Mouse (Mus musculus) ES-Bruce4 (cell line): Measurements from ENCODE around the gene Cops6. TPM values are rescaled to one million over a fixed set of nuclear protein-coding genes. Genes with fewer than 3 reads are reported as not detected.

ENCODE experiments used
- H3K27ac ChIP-seq: 2 replicates; pipeline ENCODE4 v1.5.1; 2012; ENCODE audit warnings: low read length, inconsistent platforms; ENCODE audit not compliant: insufficient read depth
- H3K27me3 ChIP-seq: 2 replicates; pipeline ENCODE4 v1.6.1; 2012; ENCODE audit warnings: mild to moderate bottlenecking, low read length, inconsistent platforms; ENCODE audit not compliant: control insufficient read depth, poor library complexity, insufficient read depth, severe bottlenecking
- H3K36me3 ChIP-seq: 2 replicates; pipeline ENCODE4 v1.6.1; 2012; ENCODE audit warnings: inconsistent platforms, mild to moderate bottlenecking, low read length, moderate library complexity; ENCODE audit not compliant: control insufficient read depth, poor library complexity, insufficient read depth, severe bottlenecking
- H3K4me1 ChIP-seq: one replicate; pipeline ENCODE4 v1.8.1; 2011; ENCODE audit warnings: low read length; ENCODE audit not compliant: control insufficient read depth, insufficient read depth
- H3K4me3 ChIP-seq: 2 replicates; pipeline ENCODE4 v1.5.1; 2011; ENCODE audit warnings: low read depth, mild to moderate bottlenecking, low read length
- H3K9ac ChIP-seq: 2 replicates; pipeline ENCODE4 v1.6.1; 2012; ENCODE audit warnings: low read depth, mild to moderate bottlenecking, inconsistent platforms; ENCODE audit not compliant: poor library complexity, severe bottlenecking
- H3K9me3 ChIP-seq: replicated peaks from 2 replicates; pipeline ENCODE4 v1.6.1; 2012; ENCODE audit warnings: mild to moderate bottlenecking, low read length, inconsistent platforms; ENCODE audit not compliant: control insufficient read depth, poor library complexity, insufficient read depth, severe bottlenecking
- CTCF ChIP-seq: IDR thresholded peaks from one replicate; pipeline ENCODE4 v1.8.1; 2011; ENCODE audit warnings: low read depth, low read length
- EP300 ChIP-seq: IDR thresholded peaks from 2 replicates; pipeline ENCODE4 v1.6.1; 2011; ENCODE audit warnings: low read depth, low read length; ENCODE audit not compliant: insufficient read depth
- POLR2A ChIP-seq: IDR thresholded peaks from one replicate; pipeline ENCODE4 v1.8.1; 2011; ENCODE audit warnings: low read length; ENCODE audit not compliant: insufficient read depth
- polyA plus RNA-seq: library from polyadenylated mRNA; stranded (reverse); fragments of >200 nt; gene quantifications from 2 replicates; pipeline ENCODE4 v1.2.4, GENCODE M21; 2011; ENCODE audit warnings: low read depth; ENCODE audit not compliant: missing spikeins, insufficient read depth, insufficient read length

Gene Cops6
- polyA plus RNA-seq, 1 experiment: 122 TPM

DNA sequence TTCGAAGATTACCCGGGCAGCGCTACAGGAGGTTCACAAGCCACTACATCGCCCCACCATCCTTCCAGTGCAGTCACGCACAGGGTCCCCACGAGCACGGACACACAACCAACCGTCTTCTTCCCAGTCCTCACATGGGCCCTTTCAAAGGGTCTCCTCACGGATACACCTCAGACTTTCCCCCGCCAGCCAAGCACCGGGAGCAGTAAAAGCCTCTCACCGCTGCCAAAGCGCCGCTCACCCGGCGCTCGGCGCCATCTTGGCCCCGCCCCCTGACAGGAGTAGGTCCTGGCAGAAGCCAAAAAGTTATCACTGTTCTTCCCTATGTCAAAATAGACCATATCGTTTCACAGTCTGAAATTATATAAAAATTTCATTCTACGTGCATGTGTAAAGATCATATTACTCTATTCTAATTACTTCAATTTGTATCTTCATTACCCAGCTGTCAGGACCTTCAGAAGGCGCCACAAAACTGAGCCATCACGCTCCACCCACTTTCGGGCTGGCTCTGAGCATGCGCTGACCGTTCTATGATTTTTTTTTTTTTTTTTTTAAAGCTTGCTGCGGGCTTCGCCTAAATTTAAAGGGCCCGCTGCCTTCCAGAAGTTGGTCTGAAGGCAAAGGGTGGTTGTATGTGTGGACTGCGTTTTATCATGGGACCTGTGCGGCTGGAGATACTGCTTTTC is 26.2 kb downstream of the Cops6 start, which contains the start of the genes Taf6 and Cnpy4:
Gene Taf6, minus strand, starts transcription at position 502 of the 689 bp plus-strand sequence.
Gene Cnpy4, plus strand, starts transcription at position 536 of the 689 bp plus-strand sequence.
- Histone ChIP-seq H3K27ac (peak within 1 kb of the TSS; percentile 2; the same call in 1 of the 2 replicates), H3K9me3 (no peaks in the 10 kb centered on the region), H3K9ac (peak within 1 kb of the TSS; percentile 71), H3K27me3 (no peaks in the 10 kb centered on the region), H3K4me3 (peak within 1 kb of the TSS; percentile 95), H3K36me3 (peaks cover 10% of the 10 kb centered on the region), H3K4me1 (no peaks in the 10 kb centered on the region)
- no peak for TF ChIP-seq EP300
- TF ChIP-seq POLR2A: peak; percentile 85

DNA sequence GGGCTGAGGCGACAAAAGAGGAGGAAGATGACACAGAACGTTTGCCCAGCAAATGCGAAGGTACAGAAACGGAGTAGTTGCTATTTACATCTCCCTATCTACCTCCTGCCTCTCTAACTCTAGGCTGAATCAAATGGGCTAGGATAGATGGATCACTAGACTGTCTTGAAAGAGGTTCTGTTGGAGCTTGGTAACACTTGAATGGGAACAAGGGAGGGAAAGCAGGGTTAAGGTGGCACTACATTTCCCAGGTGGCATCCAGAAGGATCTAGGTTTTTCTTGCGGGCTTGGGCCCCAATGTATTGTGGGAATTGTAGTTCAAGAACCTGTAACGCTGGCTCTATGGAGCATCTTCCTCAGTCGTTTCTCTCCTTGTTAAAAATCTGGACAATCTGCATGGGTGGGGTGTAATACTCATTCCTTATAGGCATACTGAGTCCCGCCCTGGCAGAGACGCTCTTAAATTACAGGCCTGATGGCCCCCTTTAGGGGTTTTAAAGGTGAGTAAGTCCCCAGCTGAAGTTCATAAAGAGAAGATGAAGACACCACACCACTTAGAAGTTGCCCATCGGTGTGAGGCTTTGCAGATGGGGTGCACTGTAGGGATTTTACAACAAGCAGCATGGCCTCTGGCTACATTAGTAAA is 26.9 kb downstream of the Cops6 start:
- TF ChIP-seq POLR2A (no peak), EP300 (no peak), CTCF (no peak)
- H3K9ac ChIP-seq: peak overlapping the region; percentile 71
- H3K36me3 ChIP-seq: peaks cover 5% of the 10 kb centered on the region; the same call in 1 of the 2 replicates

DNA sequence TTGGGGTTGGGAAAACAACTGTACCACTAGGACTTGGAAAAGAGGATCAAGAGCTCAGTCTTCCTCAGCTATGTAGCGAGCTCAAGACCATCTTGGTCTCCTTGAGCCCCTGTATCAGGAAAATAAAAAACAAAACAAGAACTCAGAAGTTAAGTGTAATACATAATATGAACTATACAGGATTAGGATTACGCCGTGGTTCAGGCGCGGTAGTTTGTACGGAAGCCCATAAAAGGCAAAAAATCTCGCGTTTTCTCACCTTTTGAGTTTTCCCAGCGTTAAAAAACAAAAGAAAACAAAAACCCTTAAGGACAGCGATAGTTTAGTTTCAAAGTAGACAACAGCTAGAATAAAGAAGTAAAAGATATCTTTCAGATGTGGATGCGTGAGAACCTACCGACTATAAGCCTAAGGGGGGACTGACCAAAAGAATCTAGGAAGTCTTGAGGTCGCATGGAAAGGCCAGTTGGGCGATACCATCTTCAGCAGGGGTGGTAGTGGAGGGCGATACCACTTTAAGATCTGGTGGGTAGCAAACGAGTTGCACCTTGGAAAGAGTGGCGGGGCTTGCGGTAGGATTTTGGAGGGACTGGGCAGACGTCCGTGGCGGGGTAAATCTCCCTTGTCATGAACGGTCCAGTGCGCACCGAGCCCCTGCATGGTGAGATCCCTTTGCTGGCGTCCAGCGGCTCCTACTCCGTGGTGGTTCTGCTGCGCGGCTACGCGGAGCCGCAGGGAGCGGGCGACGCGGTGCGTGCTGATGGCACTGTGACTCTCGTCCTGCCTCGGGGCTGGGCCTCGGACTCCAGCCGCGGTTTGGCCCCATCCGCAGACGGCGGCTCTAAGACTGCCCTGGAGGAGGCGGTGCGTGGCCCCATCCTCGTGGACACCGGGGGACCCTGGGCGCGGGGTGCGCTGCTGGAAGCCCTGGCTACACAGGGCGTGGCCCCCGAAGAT is 33.2 kb downstream of the Cops6 start, which contains the start of gene Mblac1:
Gene Mblac1, plus strand, starts transcription at position 544 of the 957 bp plus-strand sequence.
- Histone ChIP-seq H3K4me1 (no peaks in the 10 kb centered on the region), H3K36me3 (no peaks in the 10 kb centered on the region), H3K4me3 (peak within 1 kb of the TSS; percentile 74), H3K27me3 (no peaks in the 10 kb centered on the region), H3K27ac (no peak within 1 kb of the TSS), H3K9ac (peak within 1 kb of the TSS; percentile 63), H3K9me3 (no peaks in the 10 kb centered on the region)
- TF ChIP-seq CTCF: no peak
- no peak for TF ChIP-seq EP300
- TF ChIP-seq POLR2A: peak; percentile 12

More for the DNA sequence above, 26.9 kb downstream of the Cops6 start:
- Histone ChIP-seq H3K27me3 (no peaks in the 10 kb centered on the region), H3K27ac (peak overlapping the region; percentile 2; the same call in 1 of the 2 replicates), H3K9me3 (no peaks in the 10 kb centered on the region), H3K4me3 (peak overlapping the region; percentile 95), H3K4me1 (no peaks in the 10 kb centered on the region)

DNA sequence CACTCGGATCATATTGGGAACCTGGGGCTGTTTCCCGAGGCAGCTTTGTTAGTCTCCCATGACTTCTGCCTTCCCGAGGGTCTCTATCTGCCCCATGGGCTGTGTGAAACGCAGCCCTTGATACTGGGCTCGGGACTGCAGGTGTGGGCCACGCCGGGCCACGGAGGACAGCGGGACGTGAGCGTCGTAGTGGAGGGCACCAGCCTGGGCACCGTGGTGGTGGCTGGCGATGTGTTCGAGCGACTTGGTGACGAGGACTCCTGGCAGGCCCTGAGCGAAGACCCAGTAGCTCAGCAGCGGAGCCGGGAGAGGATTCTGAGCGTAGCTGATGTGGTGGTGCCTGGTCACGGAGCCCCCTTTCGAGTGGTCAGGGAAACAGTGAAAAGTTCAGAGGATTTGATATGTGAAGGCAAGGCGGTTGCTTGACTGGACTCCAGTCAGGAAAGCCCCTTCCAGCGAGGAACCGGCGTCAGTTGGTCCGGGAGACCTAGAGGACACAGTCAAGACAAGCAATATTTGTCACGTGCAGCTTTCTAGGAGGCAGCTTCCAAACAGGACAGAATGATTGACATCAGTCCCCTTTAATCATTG is 34.0 kb downstream of the Cops6 start:
- H3K4me1 ChIP-seq: no peaks in the 10 kb centered on the region
- no peak for TF ChIP-seq POLR2A
- no peaks in the 10 kb centered on the region for H3K9me3 ChIP-seq
- no peaks in the 10 kb centered on the region for H3K36me3 ChIP-seq
- no peaks in the 10 kb centered on the region for H3K27me3 ChIP-seq
- H3K4me3 ChIP-seq: peak overlapping the region; percentile 74
- no peak overlapping the region for H3K27ac ChIP-seq
- H3K9ac ChIP-seq: peak overlapping the region; percentile 63

DNA sequence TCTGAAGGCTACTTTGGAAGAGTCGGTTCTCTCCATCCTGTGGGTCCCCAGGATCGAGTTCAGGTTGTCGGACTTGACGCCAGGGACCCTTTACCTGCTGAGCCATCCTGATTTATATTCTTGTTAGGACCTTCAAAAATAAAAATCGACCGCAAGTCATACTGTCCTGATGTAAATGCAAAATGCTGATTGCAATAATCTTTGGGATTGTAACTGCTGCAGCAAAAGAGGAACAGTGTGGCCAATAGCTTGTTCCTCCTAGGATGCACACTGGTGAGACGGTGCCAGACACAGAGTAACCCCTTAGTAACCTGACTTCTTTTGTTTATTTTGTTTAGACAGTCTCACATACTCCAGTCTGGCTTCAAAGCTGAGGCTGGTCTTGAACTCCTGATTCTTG is 34.6 kb downstream of the Cops6 start:
- no peaks in the 10 kb centered on the region for H3K4me1 ChIP-seq
- no peak overlapping the region for H3K27ac ChIP-seq
- no peaks in the 10 kb centered on the region for H3K27me3 ChIP-seq
- no peak overlapping the region for H3K4me3 ChIP-seq
- TF ChIP-seq EP300 (no peak), POLR2A (no peak), CTCF (no peak)
- no peaks in the 10 kb centered on the region for H3K9me3 ChIP-seq
- H3K36me3 ChIP-seq: no peaks in the 10 kb centered on the region
- H3K9ac ChIP-seq: peak overlapping the region; percentile 63; the same call in 1 of the 2 replicates
